Mouse (Mus musculus): ENCODE measurements around the gene Clec10a. TPM values are rescaled to one million over a fixed set of nuclear protein-coding genes. Genes with fewer than 3 reads are reported as not detected.

The Clec10a gene
- polyA plus RNA-seq, 1 experiment from 2014 or later, result 0.73 TPM

DNA sequence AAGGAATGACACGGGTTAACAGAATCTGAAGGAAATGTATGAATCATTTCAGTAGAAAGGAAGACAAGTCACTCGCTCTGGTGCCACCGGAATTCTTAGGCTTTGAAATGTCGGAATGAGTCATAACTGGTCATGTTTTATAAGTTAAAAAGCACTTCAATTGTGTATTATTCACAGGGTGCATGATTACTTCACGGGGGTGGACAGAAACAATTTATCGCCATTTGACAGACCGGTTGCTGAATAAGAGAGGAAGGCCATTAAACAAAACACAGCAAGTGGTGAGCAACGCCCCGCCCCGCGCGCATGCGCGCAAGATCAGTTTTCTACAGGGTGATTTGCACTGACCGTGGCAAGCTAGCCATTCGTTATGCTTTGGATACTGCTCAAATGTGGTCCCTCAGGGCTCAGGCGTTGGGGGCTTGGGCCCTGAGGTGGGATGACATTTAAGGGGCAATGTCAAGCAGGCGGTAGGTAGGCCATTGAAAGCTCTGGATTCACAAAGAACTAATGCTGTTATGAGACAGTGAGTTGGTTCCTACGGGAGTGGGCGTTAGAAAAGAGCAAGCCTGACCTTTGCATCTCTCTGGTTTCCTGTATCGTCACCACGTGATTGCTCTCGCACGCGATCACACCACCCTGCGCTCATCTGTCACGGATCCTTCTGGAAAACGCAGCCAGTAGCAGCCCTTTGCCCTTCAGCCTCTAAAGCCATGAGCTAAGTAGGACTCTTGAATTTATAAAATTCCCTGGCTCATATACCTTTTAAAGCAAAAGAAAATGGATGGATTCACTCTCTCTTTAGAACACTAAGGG, 33.5 kb downstream of the Clec10a start:
- H3K4me2 ChIP-seq (replicated peaks), result no peak overlapping the region
- no peaks in the 10 kb centered on the region for H3K9me3 ChIP-seq

DNA sequence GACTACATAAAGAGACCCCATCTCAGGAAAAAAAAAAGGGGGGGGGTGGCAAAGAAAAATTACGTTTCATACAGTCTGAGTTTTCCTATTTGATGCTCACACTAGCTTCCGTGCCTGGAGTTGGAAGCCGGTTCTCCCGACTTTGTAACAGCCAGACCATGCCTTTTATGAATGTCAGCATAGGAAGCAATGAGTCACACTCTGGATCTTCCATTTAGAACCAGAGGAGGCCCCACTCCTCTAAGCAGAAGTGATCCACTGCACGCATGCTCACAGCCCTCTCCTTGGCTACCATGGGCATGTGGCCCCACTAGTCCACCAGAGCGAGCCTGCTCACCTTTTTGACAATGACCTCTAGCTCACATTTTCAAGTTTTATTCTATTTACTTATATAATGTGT, 35.2 kb downstream of the Clec10a start:
- no peak overlapping the region for H3K9ac ChIP-seq (replicated peaks)
- no peaks in the 10 kb centered on the region for H3K9me3 ChIP-seq
- no peak overlapping the region for H3K27ac ChIP-seq (replicated peaks)
- no peaks in the 10 kb centered on the region for H3K4me1 ChIP-seq
- no peaks in the 10 kb centered on the region for H3K36me3 ChIP-seq
- ATAC-seq (replicated peaks), result no peak
- WGBS, result 90% methylated on average over 6 of the region's 6 CpGs
- no peak overlapping the region for H3K4me3 ChIP-seq
- H3K4me2 ChIP-seq (replicated peaks), result no peak overlapping the region
- H3K27me3 ChIP-seq, result no peaks in the 10 kb centered on the region

More for the DNA sequence above, 33.5 kb downstream of the Clec10a start:
- WGBS, result 89% methylated on average over 28 of the region's 28 CpGs
- Histone ChIP-seq H3K36me3 (no peaks in the 10 kb centered on the region), H3K27ac (replicated peaks) (no peak overlapping the region), H3K9ac (replicated peaks) (no peak overlapping the region), H3K27me3 (no peaks in the 10 kb centered on the region), H3K4me1 (no peaks in the 10 kb centered on the region), H3K4me3 (no peak overlapping the region)
- ATAC-seq (replicated peaks), result no peak

DNA sequence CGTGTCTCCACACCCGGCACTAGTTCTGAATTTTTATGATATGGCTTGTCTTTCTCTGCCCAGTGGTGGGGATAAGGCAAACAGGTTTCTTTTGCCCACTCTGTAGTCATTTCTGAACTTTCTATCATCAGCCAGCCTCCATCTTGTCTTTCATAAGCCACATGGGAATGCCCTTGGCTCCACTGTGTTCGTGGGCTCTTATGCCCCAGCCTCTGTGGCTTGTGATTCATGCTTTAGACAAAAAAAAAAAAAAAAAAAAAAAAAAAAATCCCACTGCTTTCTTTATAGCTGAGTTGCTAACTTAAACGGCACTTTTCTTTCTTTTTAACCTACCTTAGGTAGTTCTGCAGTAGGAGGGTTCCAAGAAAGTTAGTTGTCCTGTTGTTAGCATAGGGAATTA, 36.2 kb downstream of the Clec10a start:
- no peaks in the 10 kb centered on the region for H3K36me3 ChIP-seq
- no peaks in the 10 kb centered on the region for H3K27me3 ChIP-seq
- WGBS, result 84% methylated on average over 4 of the region's 4 CpGs
- ATAC-seq (replicated peaks), result no peak
- no peaks in the 10 kb centered on the region for H3K9me3 ChIP-seq
- H3K27ac ChIP-seq (replicated peaks), result no peak overlapping the region
- no peaks in the 10 kb centered on the region for H3K4me1 ChIP-seq
- no peak overlapping the region for H3K4me2 ChIP-seq (replicated peaks)
- no peak overlapping the region for H3K9ac ChIP-seq (replicated peaks)
- H3K4me3 ChIP-seq, result no peak overlapping the region

DNA sequence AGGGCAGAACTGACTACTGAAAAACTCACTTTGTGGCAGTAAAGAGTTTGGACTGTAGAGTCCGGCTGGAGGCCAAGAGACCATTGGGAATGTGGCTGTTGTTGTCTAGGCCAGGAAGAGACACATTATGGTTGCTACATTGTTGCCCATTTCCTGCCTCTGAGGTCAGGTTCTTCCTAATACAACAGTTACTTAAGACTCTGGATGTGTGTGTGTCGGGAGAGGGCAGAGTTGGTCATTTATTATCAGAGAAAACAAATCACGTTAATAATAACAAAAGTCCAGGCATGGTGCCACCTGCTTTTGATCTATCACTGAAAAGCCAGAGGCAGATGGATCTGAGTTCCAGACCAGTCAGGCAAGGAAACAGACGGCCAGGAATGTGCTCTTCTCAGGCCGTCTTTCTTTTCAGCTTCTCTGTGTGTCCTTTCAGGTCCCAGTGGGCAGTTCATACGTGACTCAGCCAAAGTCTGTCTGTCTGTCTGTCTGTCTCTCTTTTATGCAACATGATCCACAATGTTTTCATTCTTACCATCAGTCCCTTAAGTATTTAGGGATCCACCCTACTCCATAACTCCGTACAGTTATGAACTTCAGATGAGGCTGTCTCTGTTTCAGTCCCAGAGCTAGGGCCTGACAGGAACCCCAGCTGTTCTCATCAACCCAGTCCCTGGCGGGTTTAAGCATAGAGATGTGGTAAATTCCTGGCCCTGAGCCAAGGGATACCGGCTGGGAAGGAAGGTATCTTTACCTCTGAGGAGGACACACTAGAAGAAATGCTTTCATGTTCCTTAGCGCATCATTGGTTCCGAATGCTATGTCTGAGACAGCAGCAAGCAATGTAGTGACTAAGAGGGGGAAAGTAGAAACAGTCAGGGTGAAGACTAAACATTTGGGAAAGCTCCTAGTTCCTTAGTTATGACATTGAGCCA, 37.6 kb downstream of the Clec10a start:
- Histone ChIP-seq H3K4me3 (no peak overlapping the region), H3K4me2 (replicated peaks) (no peak overlapping the region), H3K36me3 (no peaks in the 10 kb centered on the region), H3K27ac (replicated peaks) (no peak overlapping the region), H3K9ac (replicated peaks) (no peak overlapping the region), H3K9me3 (no peaks in the 10 kb centered on the region), H3K27me3 (no peaks in the 10 kb centered on the region), H3K4me1 (no peaks in the 10 kb centered on the region)
- no peak for ATAC-seq (replicated peaks)
- WGBS, result 67% methylated on average over 11 of the region's 11 CpGs

DNA sequence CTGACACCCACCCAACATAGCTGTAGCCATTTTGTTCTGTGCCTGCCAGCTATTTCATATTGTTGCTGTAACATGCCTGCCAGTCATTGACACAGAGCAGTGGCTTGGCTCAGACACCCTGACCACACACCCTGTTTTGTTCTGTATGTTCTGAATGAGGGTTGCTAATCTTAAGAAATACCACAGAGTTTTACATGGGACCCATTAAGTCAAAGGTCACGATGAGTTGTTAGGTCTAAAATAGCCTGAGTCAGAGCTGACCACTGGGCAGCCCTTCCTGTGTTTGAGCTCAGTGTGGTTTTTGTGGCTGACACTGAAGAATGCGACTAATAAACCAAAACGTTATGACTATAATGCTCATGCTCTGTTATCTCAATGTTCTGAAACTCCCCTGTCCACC, 42.3 kb downstream of the Clec10a start:
- Histone ChIP-seq H3K9me3 (no peaks in the 10 kb centered on the region), H3K9ac (replicated peaks) (no peak overlapping the region), H3K27ac (replicated peaks) (no peak overlapping the region), H3K4me2 (replicated peaks) (no peak overlapping the region), H3K36me3 (no peaks in the 10 kb centered on the region), H3K27me3 (no peaks in the 10 kb centered on the region), H3K4me3 (no peak overlapping the region), H3K4me1 (no peaks in the 10 kb centered on the region)
- WGBS, result 88% methylated on average over 3 of the region's 3 CpGs
- no peak for ATAC-seq (replicated peaks)

DNA sequence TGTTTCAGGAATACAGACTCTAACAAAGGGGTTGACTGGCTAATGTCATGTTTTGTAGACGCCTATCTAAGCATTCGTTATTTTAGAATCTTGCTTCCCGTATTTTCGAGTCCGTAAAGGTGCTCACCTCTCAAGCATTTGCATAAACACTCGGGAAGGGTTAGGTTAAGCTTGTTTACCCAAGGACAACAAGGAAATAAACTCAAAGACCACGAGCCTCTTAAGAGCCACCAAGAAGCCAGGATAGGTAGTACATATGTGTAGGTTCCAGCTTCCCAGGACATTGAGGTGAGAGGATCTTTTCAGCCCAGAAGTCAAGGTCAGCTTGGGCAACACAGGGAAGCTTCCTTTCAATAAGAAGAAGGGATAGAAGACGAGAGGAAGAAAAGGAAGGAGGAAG, 43.1 kb downstream of the Clec10a start:
- Histone ChIP-seq H3K27me3 (no peaks in the 10 kb centered on the region), H3K36me3 (no peaks in the 10 kb centered on the region), H3K4me3 (no peak overlapping the region), H3K4me1 (no peaks in the 10 kb centered on the region), H3K4me2 (replicated peaks) (no peak overlapping the region), H3K9me3 (no peaks in the 10 kb centered on the region), H3K27ac (replicated peaks) (no peak overlapping the region), H3K9ac (replicated peaks) (no peak overlapping the region)
- ATAC-seq (replicated peaks), result no peak
- 84% methylated on average over 8 of the region's 8 CpGs for WGBS

DNA sequence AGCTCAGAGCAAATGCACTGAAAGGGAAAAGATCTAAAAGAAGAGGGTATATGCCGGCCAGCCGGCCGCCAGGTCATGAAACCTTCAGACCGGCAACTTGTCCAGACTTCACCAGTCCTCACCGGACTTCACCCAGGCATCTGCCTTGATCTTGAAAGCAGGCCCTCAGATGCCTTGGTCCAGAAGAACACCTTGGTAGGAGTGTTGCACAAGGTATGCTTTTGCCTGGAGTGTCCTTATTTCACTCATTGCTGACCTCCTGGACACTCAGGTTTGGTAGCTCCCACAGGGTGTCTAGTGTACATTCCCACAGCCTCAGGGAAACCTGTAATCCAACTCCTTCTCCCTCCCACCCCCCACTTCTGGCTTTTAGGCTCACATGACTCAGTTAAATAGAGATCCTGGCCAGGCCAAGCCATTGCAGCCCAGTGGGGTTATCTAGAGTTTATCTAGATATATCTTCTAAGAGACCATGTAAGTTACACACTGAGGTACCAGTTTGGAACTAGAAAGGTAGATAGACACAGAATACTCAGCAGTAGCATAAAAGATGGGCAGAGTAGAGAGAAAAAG, 44.1 kb downstream of the Clec10a start:
- no peaks in the 10 kb centered on the region for H3K9me3 ChIP-seq
- WGBS, result 92% methylated on average over 5 of the region's 5 CpGs
- no peak overlapping the region for H3K27ac ChIP-seq (replicated peaks)
- no peak overlapping the region for H3K4me2 ChIP-seq (replicated peaks)
- H3K9ac ChIP-seq (replicated peaks), result no peak overlapping the region
- H3K4me1 ChIP-seq, result no peaks in the 10 kb centered on the region
- no peaks in the 10 kb centered on the region for H3K27me3 ChIP-seq
- no peaks in the 10 kb centered on the region for H3K36me3 ChIP-seq
- ATAC-seq (replicated peaks), result no peak
- no peak overlapping the region for H3K4me3 ChIP-seq

DNA sequence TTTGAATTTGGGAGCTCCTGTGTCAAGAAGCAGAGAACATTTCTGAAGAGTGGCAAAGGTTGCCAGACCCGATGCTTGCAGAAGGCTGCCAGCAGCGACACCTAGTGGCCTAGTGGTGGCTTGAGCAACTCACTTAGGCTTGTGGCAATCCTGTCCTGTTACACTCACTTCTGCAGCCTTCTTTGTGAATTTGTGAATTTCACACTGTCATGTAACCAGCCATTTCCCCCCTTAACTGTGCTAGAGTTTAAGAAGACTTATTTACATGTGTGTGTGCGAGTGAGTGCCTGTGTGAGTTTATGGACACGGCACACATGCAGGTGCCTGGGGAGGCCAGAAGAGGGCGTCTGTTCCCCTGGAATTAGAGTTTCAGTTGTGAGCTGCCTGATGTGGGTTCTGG, 45.7 kb downstream of the Clec10a start:
- no peak for ATAC-seq (replicated peaks)
- no peak overlapping the region for H3K4me2 ChIP-seq (replicated peaks)
- H3K4me1 ChIP-seq, result no peaks in the 10 kb centered on the region
- no peaks in the 10 kb centered on the region for H3K9me3 ChIP-seq
- H3K36me3 ChIP-seq, result no peaks in the 10 kb centered on the region
- no peaks in the 10 kb centered on the region for H3K27me3 ChIP-seq
- no peak overlapping the region for H3K27ac ChIP-seq (replicated peaks)
- H3K4me3 ChIP-seq, result no peak overlapping the region
- WGBS, result 46% methylated on average over 5 of the region's 5 CpGs
- no peak overlapping the region for H3K9ac ChIP-seq (replicated peaks)

DNA sequence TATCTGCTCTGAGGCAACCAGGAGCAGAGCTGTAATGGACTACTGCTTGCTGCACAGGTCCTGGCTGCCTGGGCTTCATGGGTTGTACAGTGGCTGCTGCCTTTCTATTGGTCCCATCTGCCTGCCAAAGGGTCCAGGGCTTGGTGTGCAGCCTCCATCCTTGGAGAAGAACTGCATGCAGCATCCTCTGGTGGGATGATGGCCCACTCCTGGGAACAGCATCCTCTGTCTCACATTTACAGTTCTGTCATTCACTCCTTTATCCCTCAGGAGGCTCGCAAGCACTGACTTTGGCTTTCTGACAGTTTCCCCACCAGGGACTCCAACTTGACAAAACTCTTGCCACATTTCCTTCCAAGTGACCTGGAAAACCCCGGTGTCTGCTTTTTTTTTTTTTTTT, 50.8 kb downstream of the Clec10a start:
- WGBS, result 92% methylated on average over 2 of the region's 2 CpGs
- H3K27me3 ChIP-seq, result no peaks in the 10 kb centered on the region
- no peaks in the 10 kb centered on the region for H3K9me3 ChIP-seq
- no peak overlapping the region for H3K9ac ChIP-seq (replicated peaks)
- H3K27ac ChIP-seq (replicated peaks), result no peak overlapping the region
- no peak for ATAC-seq (replicated peaks)
- H3K36me3 ChIP-seq, result no peaks in the 10 kb centered on the region
- H3K4me1 ChIP-seq, result no peaks in the 10 kb centered on the region
- no peak overlapping the region for H3K4me3 ChIP-seq
- no peak overlapping the region for H3K4me2 ChIP-seq (replicated peaks)

DNA sequence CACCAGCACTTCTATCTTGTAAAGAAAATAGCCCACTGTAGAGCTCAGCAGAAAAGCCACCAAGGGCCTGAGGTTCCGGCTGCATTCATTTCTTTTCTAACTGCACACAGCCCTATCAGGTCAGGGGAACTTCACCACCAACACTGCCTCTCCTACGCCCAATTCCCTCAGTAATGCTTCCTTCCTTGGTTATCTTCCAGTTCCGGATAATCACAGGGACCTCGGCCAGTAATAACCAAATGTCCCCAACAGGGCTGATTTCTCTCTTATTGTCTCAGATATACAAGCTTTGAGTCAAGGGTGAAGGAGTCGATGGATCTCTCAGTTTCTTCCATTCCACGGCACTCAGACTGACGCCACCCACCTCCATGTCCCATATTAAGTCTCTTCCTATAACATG, 51.3 kb downstream of the Clec10a start:
- Histone ChIP-seq H3K27ac (replicated peaks) (no peak overlapping the region), H3K4me1 (no peaks in the 10 kb centered on the region), H3K9me3 (no peaks in the 10 kb centered on the region), H3K9ac (replicated peaks) (no peak overlapping the region), H3K4me2 (replicated peaks) (no peak overlapping the region), H3K4me3 (no peak overlapping the region), H3K36me3 (no peaks in the 10 kb centered on the region), H3K27me3 (peaks cover 3% of the 10 kb centered on the region; the same call in 1 of the 2 replicates)
- 85% methylated on average over 7 of the region's 7 CpGs for WGBS
- ATAC-seq (replicated peaks), result no peak

DNA sequence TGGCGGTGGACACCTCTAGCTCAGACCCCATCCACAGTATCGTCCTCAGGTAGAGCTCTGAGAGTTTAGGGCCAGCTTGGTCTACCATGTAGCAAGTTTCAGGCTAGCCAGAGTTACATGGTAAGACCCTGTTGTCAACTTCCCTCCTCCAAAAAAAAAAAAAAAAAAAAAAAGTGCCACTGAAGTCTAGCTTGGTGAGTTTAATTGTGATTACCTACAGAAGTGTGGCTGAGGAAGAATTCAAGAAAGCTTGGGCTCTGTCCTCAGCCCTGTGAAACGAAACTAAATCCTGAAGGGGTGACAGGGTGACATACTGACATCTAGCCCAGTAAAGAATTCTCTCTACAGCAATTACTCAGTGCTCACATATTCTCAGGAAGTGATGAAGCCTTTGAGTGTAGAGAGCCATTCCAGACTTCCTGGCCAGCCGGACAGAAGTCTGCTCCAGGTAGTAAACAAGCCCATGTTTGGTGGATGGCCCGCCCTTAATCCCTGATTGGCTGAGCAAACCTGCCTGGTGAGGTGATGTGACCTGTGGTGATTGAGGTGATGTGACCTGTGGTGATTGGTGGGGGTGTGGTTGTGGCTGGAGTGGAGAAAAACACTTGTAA, 52.9 kb downstream of the Clec10a start:
- 79% methylated on average over 5 of the region's 5 CpGs for WGBS
- peaks cover 7% of the 10 kb centered on the region for H3K4me1 ChIP-seq
- ATAC-seq (replicated peaks), result no peak

DNA sequence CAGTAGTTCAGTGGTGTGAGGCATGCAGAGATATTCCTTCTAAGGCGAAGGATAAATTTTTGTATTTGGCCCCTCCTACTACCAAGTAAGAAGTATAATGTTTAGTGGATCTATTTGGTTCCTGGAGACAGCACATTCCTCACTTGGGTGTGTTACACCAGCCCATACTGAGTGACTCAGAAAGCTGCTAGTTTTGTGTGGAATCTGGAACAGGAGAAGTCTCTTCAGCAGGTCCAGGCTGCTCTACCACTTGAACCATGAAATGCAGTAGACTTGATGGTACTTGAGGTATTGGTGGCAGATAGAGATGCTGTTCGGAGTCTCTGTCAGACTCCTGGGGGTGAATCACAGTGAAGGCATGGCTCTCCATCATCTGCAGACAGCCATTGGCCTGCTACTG, 54.7 kb downstream of the Clec10a start:
- no peak overlapping the region for H3K9ac ChIP-seq (replicated peaks)
- H3K27me3 ChIP-seq, result peaks cover 36% of the 10 kb centered on the region
- peaks cover 18% of the 10 kb centered on the region for H3K4me1 ChIP-seq
- no peak for ATAC-seq (replicated peaks)
- H3K4me3 ChIP-seq, result no peak overlapping the region
- no peak overlapping the region for H3K4me2 ChIP-seq (replicated peaks)
- no peaks in the 10 kb centered on the region for H3K36me3 ChIP-seq
- H3K9me3 ChIP-seq, result no peaks in the 10 kb centered on the region
- 96% methylated on average over 2 of the region's 2 CpGs for WGBS
- no peak overlapping the region for H3K27ac ChIP-seq (replicated peaks)

More for the DNA sequence above, 52.9 kb downstream of the Clec10a start:
- Histone ChIP-seq H3K9me3 (no peaks in the 10 kb centered on the region), H3K27ac (replicated peaks) (no peak overlapping the region), H3K9ac (replicated peaks) (no peak overlapping the region), H3K4me2 (replicated peaks) (no peak overlapping the region), H3K27me3 (peaks cover 18% of the 10 kb centered on the region), H3K36me3 (no peaks in the 10 kb centered on the region), H3K4me3 (no peak overlapping the region)
